Mouse (Mus musculus): ENCODE results near the gene Tmed9. TPM values are rescaled to one million over a fixed set of nuclear protein-coding genes. Genes with fewer than 3 reads are reported as not detected.

The Tmed9 gene
- polyA plus RNA-seq, 1 experiment from 2014 or later: 122 TPM

DNA sequence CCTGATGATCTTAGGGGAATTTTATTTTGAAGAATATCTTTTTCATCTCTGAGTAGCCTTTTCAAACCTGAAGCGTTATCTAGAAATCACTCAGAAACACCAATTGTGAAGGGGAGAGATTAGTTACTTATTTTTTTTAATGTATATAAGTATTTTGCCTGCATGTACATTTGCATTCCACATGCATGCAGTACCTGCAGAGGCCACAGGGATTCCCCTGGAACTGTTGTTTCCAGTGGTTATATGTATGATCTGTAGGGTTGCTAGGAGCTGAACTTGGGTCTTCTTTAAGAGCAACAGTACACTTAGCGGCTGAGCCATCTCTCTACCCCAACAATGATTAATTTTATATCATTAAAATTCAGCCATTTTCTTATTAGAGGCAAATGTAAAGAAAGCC lies 71.0 kb downstream of the Tmed9 start:
- 89% methylated on average over 2 of the region's 2 CpGs for WGBS
- Histone ChIP-seq H3K9me3 (no peaks in the 10 kb centered on the region), H3K27ac (no peak overlapping the region), H3K4me3 (replicated peaks) (no peak overlapping the region), H3K36me3 (peaks cover 78% of the 10 kb centered on the region), H3K27me3 (no peaks in the 10 kb centered on the region), H3K9ac (replicated peaks) (no peak overlapping the region), H3K4me2 (no peak overlapping the region), H3K4me1 (replicated peaks) (no peaks in the 10 kb centered on the region)
- ATAC-seq (ENCODE audit: insufficient number of reproducible peaks, insufficient read depth, low FRiP score, low TSS enrichment, low read depth): no peak

Other genes starting within 250 kb of the Tmed9 start
- 33.7 and 34.9 TPM in 2 replicates for gene Mxd3, start 243.9 kb upstream of the Tmed9 start, polyA plus RNA-seq (2016; fragmentation: Nextera tagmentation; extraction: Ambion mirVana)
- gene Lman2, start 210.9 kb upstream of the Tmed9 start, polyA plus RNA-seq (2016; fragmentation: Nextera tagmentation; extraction: Ambion mirVana): 92.9 and 99.8 TPM in 2 replicates
- 0.82 and 1.2 TPM in 2 replicates for gene Rgs14, start 204.0 kb upstream of the Tmed9 start, polyA plus RNA-seq (2016; fragmentation: Nextera tagmentation; extraction: Ambion mirVana)
- not detected in 2 replicates for gene Slc34a1, start 175.5 kb upstream of the Tmed9 start, polyA plus RNA-seq (2016; fragmentation: Nextera tagmentation; extraction: Ambion mirVana)
- gene Pfn3, start 158.5 kb upstream of the Tmed9 start, polyA plus RNA-seq (2016; fragmentation: Nextera tagmentation; extraction: Ambion mirVana): not detected in 2 replicates
- gene F12, start 146.9 kb upstream of the Tmed9 start, polyA plus RNA-seq (2016; fragmentation: Nextera tagmentation; extraction: Ambion mirVana): 0.18 TPM in 1 of 2 replicates, not detected in the other
- 66.6 and 69.1 TPM in 2 replicates for gene Grk6, start 128.7 kb upstream of the Tmed9 start, polyA plus RNA-seq (2016; fragmentation: Nextera tagmentation; extraction: Ambion mirVana)
- 0.67 and 1.1 TPM in 2 replicates for gene Prr7, start 109.5 kb upstream of the Tmed9 start, polyA plus RNA-seq (2016; fragmentation: Nextera tagmentation; extraction: Ambion mirVana)
- 361 and 375 TPM in 2 replicates for gene Dbn1, start 85.6 kb upstream of the Tmed9 start, polyA plus RNA-seq (2016; fragmentation: Nextera tagmentation; extraction: Ambion mirVana)
- 154 and 158 TPM in 2 replicates for gene Pdlim7, start 60.1 kb upstream of the Tmed9 start, polyA plus RNA-seq (2016; fragmentation: Nextera tagmentation; extraction: Ambion mirVana)
- gene Dok3, start 44.4 kb upstream of the Tmed9 start, polyA plus RNA-seq (2016; fragmentation: Nextera tagmentation; extraction: Ambion mirVana): 2.4 and 2.7 TPM in 2 replicates
- gene Ddx41, start 37.1 kb upstream of the Tmed9 start, polyA plus RNA-seq (2016; fragmentation: Nextera tagmentation; extraction: Ambion mirVana): 77.3 and 80.1 TPM in 2 replicates
- 65.1 and 69.4 TPM in 2 replicates for gene Fam193b, start 2.6 kb upstream of the Tmed9 start, polyA plus RNA-seq (2016; fragmentation: Nextera tagmentation; extraction: Ambion mirVana)
- gene B4galt7, start 26.2 kb downstream of the Tmed9 start, polyA plus RNA-seq (2016; fragmentation: Nextera tagmentation; extraction: Ambion mirVana): 31.5 and 34.7 TPM in 2 replicates
- 59.1 and 60.5 TPM in 2 replicates for gene Caml, start 49.3 kb downstream of the Tmed9 start, polyA plus RNA-seq (2016; fragmentation: Nextera tagmentation; extraction: Ambion mirVana)
- 45.1 and 45.3 TPM in 2 replicates for gene Ddx46, start 61.3 kb downstream of the Tmed9 start, polyA plus RNA-seq (2016; fragmentation: Nextera tagmentation; extraction: Ambion mirVana)
- gene B230219D22Rik, start 119.4 kb downstream of the Tmed9 start, polyA plus RNA-seq (2016; fragmentation: Nextera tagmentation; extraction: Ambion mirVana): 78.7 and 84.5 TPM in 2 replicates
- 94.1 and 95.8 TPM in 2 replicates for gene Txndc15, start 140.9 kb downstream of the Tmed9 start, polyA plus RNA-seq (2016; fragmentation: Nextera tagmentation; extraction: Ambion mirVana)
- gene Pcbd2, start 153.6 kb downstream of the Tmed9 start, polyA plus RNA-seq (2016; fragmentation: Nextera tagmentation; extraction: Ambion mirVana): 42.0 and 46.8 TPM in 2 replicates
- 0.15 TPM in 1 of 2 replicates, not detected in the other for gene Catsper3, start 210.8 kb downstream of the Tmed9 start, polyA plus RNA-seq (2016; fragmentation: Nextera tagmentation; extraction: Ambion mirVana)